Mouse (Mus musculus): Measurements from ENCODE around the gene Sept7. TPM values are rescaled to one million over a fixed set of nuclear protein-coding genes. Genes with fewer than 3 reads are reported as not detected.
"Not testable (repeated sequence)": the region's sequence is repeated elsewhere in the genome, so short reads cannot be mapped to it uniquely, and the experiment has no call there.

The Sept7 gene
- polyA plus RNA-seq, 1 experiment, result 495 TPM

- no peaks in the 10 kb centered on the region for H3K4me1 ChIP-seq (ENCODE audit: control insufficient read depth, insufficient read depth, low read length)
- no peak overlapping the region for H3K4me3 ChIP-seq (ENCODE audit: insufficient read depth, low read length)
- no peak overlapping the region for H3K27ac ChIP-seq (ENCODE audit: insufficient read depth, low read length)
- TF ChIP-seq CTCF (IDR thresholded peaks at IDR 0.05; ENCODE audit: borderline replicate concordance, insufficient read depth, low read length) (no peak), POLR2A (IDR thresholded peaks at IDR 0.05; ENCODE audit: low read depth, low read length) (no peak)
Measured at GRCm38 (mm10) chr9:25229740-25230139, 22.5 kb upstream of the Sept7 start.

DNA sequence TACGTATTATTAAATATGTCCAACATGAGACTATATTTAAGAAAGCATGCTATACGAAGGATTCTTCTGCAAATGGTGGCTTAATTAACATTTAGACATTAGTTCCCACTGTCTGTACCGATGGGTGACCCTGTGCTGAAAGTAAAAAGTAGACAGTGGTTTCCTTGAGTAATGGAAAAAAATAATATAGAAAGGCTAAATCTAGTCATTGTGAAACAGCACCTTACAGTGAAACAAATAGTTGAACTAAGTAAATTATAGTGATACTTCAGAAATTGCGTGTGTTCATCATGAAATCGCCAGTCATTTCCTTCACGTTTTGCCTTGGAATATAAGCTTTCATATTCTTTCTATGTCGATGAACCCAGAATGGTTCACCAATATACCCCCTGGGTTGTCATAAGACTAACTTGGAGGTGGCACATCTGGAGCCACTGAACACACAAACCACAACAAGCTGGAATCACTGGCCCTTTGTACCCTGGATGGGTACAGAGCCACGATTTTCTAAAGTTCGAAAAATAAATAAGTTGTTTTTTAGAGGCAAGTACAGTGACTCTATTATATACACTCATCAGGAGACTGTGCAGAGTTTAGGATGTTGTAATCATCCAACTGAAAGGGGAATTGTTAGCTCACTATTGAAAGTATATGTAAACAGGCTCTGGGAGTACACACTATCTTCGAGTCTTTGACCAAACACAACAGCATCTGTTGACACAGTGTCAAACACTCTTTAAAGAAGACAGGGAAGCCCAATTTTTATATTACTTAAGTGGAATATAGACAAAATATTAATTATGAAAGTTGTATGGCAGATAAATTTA, 21.8 kb upstream of the Sept7 start:
- H3K4me1 ChIP-seq (ENCODE audit: control insufficient read depth, insufficient read depth, low read length), result no peaks in the 10 kb centered on the region
- no peak for TF ChIP-seq POLR2A (IDR thresholded peaks at IDR 0.05; ENCODE audit: low read depth, low read length)
- no peak for TF ChIP-seq CTCF (IDR thresholded peaks at IDR 0.05; ENCODE audit: borderline replicate concordance, insufficient read depth, low read length)
- no peak overlapping the region for H3K4me3 ChIP-seq (ENCODE audit: insufficient read depth, low read length)
- no peak overlapping the region for H3K27ac ChIP-seq (ENCODE audit: insufficient read depth, low read length)

DNA sequence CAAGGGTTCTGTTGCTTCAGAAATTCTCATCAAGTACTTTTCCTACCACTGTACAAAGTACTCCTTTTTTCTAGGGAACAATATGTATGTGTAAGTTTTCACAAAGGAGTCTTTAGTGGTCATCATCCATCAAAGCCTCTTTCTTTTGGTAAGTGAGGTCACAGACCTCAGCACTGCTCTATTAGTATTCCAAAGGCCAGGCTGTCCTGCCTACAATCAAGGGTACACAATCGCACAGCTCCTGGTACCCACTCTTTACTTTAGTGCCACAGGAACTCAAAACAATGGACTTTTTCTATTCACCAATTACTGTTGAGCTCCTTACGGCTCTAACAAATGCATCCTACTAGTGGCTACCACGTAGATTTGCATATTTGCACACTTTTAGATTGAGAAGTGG, 11.2 kb upstream of the Sept7 start:
- H3K27ac ChIP-seq (ENCODE audit: insufficient read depth, low read length), result no peak overlapping the region
- TF ChIP-seq CTCF (IDR thresholded peaks at IDR 0.05; ENCODE audit: borderline replicate concordance, insufficient read depth, low read length), result no peak
- no peak for TF ChIP-seq POLR2A (IDR thresholded peaks at IDR 0.05; ENCODE audit: low read depth, low read length)
- H3K4me3 ChIP-seq (ENCODE audit: insufficient read depth, low read length), result no peak overlapping the region
- peaks cover 9% of the 10 kb centered on the region for H3K4me1 ChIP-seq (ENCODE audit: control insufficient read depth, insufficient read depth, low read length)

DNA sequence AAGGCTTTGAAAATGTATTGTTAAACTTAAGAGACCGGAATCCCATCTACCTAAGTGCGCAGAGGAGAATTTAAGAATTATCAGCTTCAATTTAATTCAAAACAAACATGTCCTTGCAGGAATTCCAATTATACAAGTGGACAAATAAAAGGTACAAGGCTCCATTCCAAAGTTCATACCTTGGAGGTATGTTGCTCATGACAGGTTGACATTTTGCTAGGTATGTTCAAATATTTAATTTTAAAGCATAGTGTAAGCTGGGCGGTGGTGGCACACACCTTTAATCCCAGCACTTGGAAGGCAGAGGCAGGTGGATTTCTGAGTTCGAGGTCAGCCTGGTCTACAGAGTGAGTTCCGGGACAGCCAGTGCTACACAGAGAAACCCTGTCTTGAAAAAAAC, 10.5 kb upstream of the Sept7 start:
- H3K4me3 ChIP-seq (ENCODE audit: insufficient read depth, low read length); H3K4me1 ChIP-seq (ENCODE audit: control insufficient read depth, insufficient read depth, low read length); H3K27ac ChIP-seq (ENCODE audit: insufficient read depth, low read length): not testable (repeated sequence)

- Histone ChIP-seq H3K4me1 (ENCODE audit: control insufficient read depth, insufficient read depth, low read length) (peaks cover 9% of the 10 kb centered on the region), H3K4me3 (ENCODE audit: insufficient read depth, low read length) (no peak overlapping the region), H3K27ac (ENCODE audit: insufficient read depth, low read length) (0 out of 2 replicates have a peak overlapping the region, but pooled peaks have one; percentile 50)
- TF ChIP-seq POLR2A (IDR thresholded peaks at IDR 0.05; ENCODE audit: low read depth, low read length) (no peak), CTCF (IDR thresholded peaks at IDR 0.05; ENCODE audit: borderline replicate concordance, insufficient read depth, low read length) (no peak)
Measured at GRCm38 (mm10) chr9:25242266-25242665, 10.0 kb upstream of the Sept7 start.

DNA sequence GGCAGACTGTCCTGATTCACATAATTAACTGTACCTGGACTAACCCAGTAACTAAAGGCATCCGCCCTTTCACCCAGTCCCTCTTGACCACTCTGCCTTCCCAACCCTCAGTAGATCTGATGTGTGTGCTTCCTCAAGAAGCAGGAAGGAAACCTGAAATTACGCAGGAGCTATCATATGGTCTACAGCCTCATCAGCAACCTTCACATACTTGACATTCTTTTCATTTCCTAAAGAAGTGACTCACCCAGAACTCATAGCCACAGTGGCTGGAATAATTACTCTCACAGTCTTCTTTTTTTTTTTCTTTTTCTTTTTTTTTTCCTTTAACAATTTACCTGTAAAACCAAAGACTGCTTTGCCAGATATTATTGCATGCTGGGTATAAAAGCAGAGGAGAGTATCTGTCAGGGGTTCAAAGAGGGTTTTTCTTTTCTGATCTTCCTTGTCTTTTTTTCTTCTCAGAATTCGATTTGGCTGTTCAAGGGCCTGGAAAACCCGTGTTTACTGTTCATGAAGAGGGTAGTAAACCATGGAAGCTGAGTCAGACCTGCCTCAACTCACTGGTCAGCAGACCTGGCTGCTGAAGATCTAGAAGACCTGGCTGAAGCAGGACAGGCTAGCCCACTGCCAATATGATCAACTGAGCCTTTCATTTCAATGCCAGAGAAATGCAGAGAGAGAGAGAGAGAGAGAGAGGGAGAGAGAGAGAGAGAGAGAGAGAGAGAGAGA, 8.1 kb upstream of the Sept7 start:
- Histone ChIP-seq H3K4me3 (ENCODE audit: insufficient read depth, low read length) (no peak overlapping the region), H3K27ac (ENCODE audit: insufficient read depth, low read length) (peak overlapping the region; percentile 67), H3K4me1 (ENCODE audit: control insufficient read depth, insufficient read depth, low read length) (peaks cover 13% of the 10 kb centered on the region)
- TF ChIP-seq CTCF (IDR thresholded peaks at IDR 0.05; ENCODE audit: borderline replicate concordance, insufficient read depth, low read length) (no peak), POLR2A (IDR thresholded peaks at IDR 0.05; ENCODE audit: low read depth, low read length) (no peak)

DNA sequence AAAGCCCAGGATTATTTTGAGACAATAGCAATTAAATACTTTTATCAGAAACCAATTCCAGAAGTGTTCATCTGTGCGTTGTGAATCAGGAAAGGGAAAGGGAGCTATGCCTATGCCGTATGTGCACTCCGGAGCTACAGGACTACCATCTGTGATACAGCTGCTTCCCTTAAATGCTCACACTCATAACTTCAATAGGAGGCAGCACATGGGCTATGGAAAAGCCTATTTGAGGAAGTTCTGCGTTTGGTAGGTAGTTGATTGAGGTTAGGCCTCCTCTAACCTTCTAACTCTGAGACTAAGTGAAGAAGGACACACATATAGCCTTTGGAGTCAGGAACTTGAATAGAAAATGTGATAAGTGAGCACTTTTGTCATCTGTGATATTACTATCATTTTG, 7.1 kb upstream of the Sept7 start:
- no peak overlapping the region for H3K27ac ChIP-seq (ENCODE audit: insufficient read depth, low read length)
- H3K4me3 ChIP-seq (ENCODE audit: insufficient read depth, low read length), result no peak overlapping the region
- TF ChIP-seq POLR2A (IDR thresholded peaks at IDR 0.05; ENCODE audit: low read depth, low read length), result no peak
- TF ChIP-seq CTCF (IDR thresholded peaks at IDR 0.05; ENCODE audit: borderline replicate concordance, insufficient read depth, low read length), result no peak
- H3K4me1 ChIP-seq (ENCODE audit: control insufficient read depth, insufficient read depth, low read length), result peaks cover 13% of the 10 kb centered on the region

- TF ChIP-seq CTCF (IDR thresholded peaks at IDR 0.05; ENCODE audit: borderline replicate concordance, insufficient read depth, low read length) (no peak), POLR2A (IDR thresholded peaks at IDR 0.05; ENCODE audit: low read depth, low read length) (no peak)
- Histone ChIP-seq H3K27ac (ENCODE audit: insufficient read depth, low read length) (no peak overlapping the region), H3K4me1 (ENCODE audit: control insufficient read depth, insufficient read depth, low read length) (peaks cover 13% of the 10 kb centered on the region), H3K4me3 (ENCODE audit: insufficient read depth, low read length) (no peak overlapping the region)
Measured at GRCm38 (mm10) chr9:25246508-25246907, 5.7 kb upstream of the Sept7 start.

GRCm38 (mm10) chr9:25251174-25251573, 1.1 kb upstream of the Sept7 start:
- Histone ChIP-seq H3K4me1 (ENCODE audit: control insufficient read depth, insufficient read depth, low read length) (peaks cover 4% of the 10 kb centered on the region; the same call in 1 of the 2 replicates), H3K4me3 (ENCODE audit: insufficient read depth, low read length) (peak overlapping the region; percentile 75), H3K27ac (ENCODE audit: insufficient read depth, low read length) (peak overlapping the region; percentile 93)
- TF ChIP-seq POLR2A (IDR thresholded peaks at IDR 0.05; ENCODE audit: low read depth, low read length) (no peak), CTCF (IDR thresholded peaks at IDR 0.05; ENCODE audit: borderline replicate concordance, insufficient read depth, low read length) (no peak)
